Mouse (Mus musculus): ENCODE measurements at regions not wholly inside any gene's neighbourhood (a gene's known extent, or its start where the extent isn't known, plus 50 kb on each side); places are given as distances from the start of the nearest gene placed in this dataset.

DNA sequence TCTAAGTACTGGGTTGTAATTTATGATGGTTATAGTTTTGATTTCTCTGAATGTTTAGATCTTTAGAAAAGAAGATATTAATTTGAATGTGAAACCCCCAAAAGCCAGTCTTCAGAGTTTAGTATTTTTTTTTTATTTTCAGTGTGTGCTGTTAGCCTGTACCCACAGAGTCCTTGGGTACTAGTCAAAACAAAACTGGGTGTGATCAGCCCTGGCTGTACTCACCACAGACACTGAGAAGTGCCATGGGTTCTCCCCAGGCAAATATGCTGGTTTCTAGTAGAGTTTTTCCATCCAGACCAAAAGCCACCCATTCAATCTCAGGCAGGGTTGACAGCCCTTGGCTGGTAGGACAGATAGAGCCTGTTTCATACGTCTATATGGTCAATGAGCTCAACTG is 484.9 kb downstream of the Col12a1 start:
- no peak for TF ChIP-seq CTCF (IDR thresholded peaks at IDR 0.05)
- no peak for TF ChIP-seq EP300 (IDR thresholded peaks at IDR 0.05)
